In the genomic region with DNA sequence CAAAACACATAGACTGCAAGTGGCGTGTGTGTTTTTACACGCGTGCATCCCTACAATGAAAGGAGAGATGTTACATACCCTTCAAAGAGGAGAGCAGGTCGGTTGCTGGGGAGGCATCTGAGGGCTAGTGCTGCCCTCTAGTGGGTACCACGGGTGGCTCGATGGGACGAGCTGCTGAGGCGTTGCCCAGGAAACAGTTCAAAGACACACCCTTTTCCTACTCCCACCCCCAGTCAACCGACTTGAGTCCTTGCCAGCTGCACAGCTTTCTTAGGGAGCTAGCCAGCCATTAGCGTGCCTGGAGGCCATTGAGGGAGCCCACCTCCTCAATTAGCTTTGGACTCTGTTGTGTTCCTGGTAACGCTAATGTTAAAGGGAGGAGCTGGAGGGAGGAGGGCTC, we compare ENCODE assay signal across 8 mouse cellular contexts. TPM values are rescaled to one million over a fixed set of nuclear protein-coding genes. Genes with fewer than 3 reads are reported as not detected.
DNase-seq lines count a peak whose midpoint lies in the region; ATAC-seq and TF ChIP-seq lines count a peak whose summit lies in the region.

No protein-coding gene starts in this region.

- intact Hi-C loops in heart, postnatal 36 days (cut with DNase I), result loop anchor here (1.0 kb wide), 3 partner anchors 32 to 95 kb away; a partner anchor contains a TSS

- H3K9me3 ChIP-seq in G1E (replicated peaks), result peaks cover 31% of the 10 kb centered on the region
- no peaks in the 10 kb centered on the region for H3K9me3 ChIP-seq in forebrain, embryonic 16.5 days (ENCODE audit: control insufficient read depth, low read length)
- H3K9me3 ChIP-seq in neural tube, embryonic 14.5 days (ENCODE audit: control insufficient read depth, low read length), result no peaks in the 10 kb centered on the region

- no peak for TF ChIP-seq POLR2A in testis, adult 2 months (IDR thresholded peaks at IDR 0.05; ENCODE audit: control insufficient read depth, low read depth, low read length)

- H3K36me3 ChIP-seq in G1E (replicated peaks), result no peaks in the 10 kb centered on the region
- no peaks in the 10 kb centered on the region for H3K36me3 ChIP-seq in forebrain, embryonic 16.5 days (ENCODE audit: control insufficient read depth, insufficient read depth)
- H3K36me3 ChIP-seq in neural tube, embryonic 14.5 days (ENCODE audit: control insufficient read depth, insufficient read depth, low read length), result no peaks in the 10 kb centered on the region
- H3K36me3 ChIP-seq in testis, adult 2 months (ENCODE audit: control insufficient read depth, insufficient read depth, low read length), result no peaks in the 10 kb centered on the region

- H3K4me3 ChIP-seq in G1E (ENCODE audit: low read depth, low read length), result peak overlapping the region; percentile 53; the same call in 1 of the 2 replicates
- peak overlapping the region; percentile 18 for H3K4me3 ChIP-seq in forebrain, embryonic 16.5 days (replicated peaks; ENCODE audit: low read length)
- no peak overlapping the region for H3K4me3 ChIP-seq in neural tube, embryonic 14.5 days (ENCODE audit: low read depth, low read length)
- peak overlapping the region; percentile 62 for H3K4me3 ChIP-seq in testis, adult 2 months (ENCODE audit: control insufficient read depth, low read depth, low read length)

- H3K4me2 ChIP-seq in forebrain, embryonic 16.5 days (ENCODE audit: low read length), result peak overlapping the region; percentile 27
- H3K4me2 ChIP-seq in neural tube, embryonic 14.5 days (ENCODE audit: low read depth, low read length), result peak overlapping the region; percentile 32

- H3K4me1 ChIP-seq in G1E (ENCODE audit: insufficient read depth, low read depth, low read length), result peaks cover 33% of the 10 kb centered on the region
- 0 out of 2 replicates have a peak, but pooled peaks cover 6% of the 10 kb centered on the region for H3K4me1 ChIP-seq in forebrain, embryonic 16.5 days (replicated peaks; ENCODE audit: control insufficient read depth, insufficient read depth, low read length)
- H3K4me1 ChIP-seq in neural tube, embryonic 14.5 days (ENCODE audit: control insufficient read depth, insufficient read depth, low read length), result no peaks in the 10 kb centered on the region
- peaks cover 5% of the 10 kb centered on the region for H3K4me1 ChIP-seq in testis, adult 2 months (ENCODE audit: control insufficient read depth, insufficient read depth, low read length)

- H3K9ac ChIP-seq in forebrain, embryonic 16.5 days (replicated peaks; ENCODE audit: low read depth, low read length), result no peak overlapping the region
- no peak overlapping the region for H3K9ac ChIP-seq in neural tube, embryonic 14.5 days (replicated peaks; ENCODE audit: low read depth, low read length)

- peak; percentile 72 for TF ChIP-seq CTCF in G1E (IDR thresholded peaks at IDR 0.05; ENCODE audit: low read depth, low read length)
- peak; percentile 94; the same call in 1 of the 2 replicates for TF ChIP-seq CTCF in testis, adult 2 months (IDR thresholded peaks at IDR 0.05; ENCODE audit: control insufficient read depth, insufficient read depth, insufficient replicate concordance, low read depth, low read length)

- 0 out of 2 replicates have a peak, but pooled peaks cover 2% of the 10 kb centered on the region for H3K27me3 ChIP-seq in G1E (ENCODE audit: insufficient read depth, low read length)
- no peaks in the 10 kb centered on the region for H3K27me3 ChIP-seq in forebrain, embryonic 16.5 days (replicated peaks; ENCODE audit: control insufficient read depth, insufficient read depth, low read length)
- H3K27me3 ChIP-seq in neural tube, embryonic 14.5 days (ENCODE audit: control insufficient read depth, insufficient read depth, low read length), result no peaks in the 10 kb centered on the region
- H3K27me3 ChIP-seq in testis, adult 2 months (ENCODE audit: control insufficient read depth, insufficient read depth, low read length), result no peaks in the 10 kb centered on the region

- peak; percentile 50 for ATAC-seq in G1E (ENCODE audit: extremely low read depth, insufficient number of reproducible peaks, low FRiP score, poor library complexity, severe bottlenecking)
- peak; percentile 90 for ATAC-seq in forebrain, embryonic 16.5 days
- ATAC-seq in neural tube, embryonic 14.5 days (ENCODE audit: low read depth), result peak; percentile 89

- 0% methylated on average over 11 of the region's 11 CpGs for WGBS in forebrain, embryonic 16.5 days
- WGBS in neural tube, embryonic 14.5 days, result 2% methylated on average over 11 of the region's 11 CpGs

- peak; percentile 50 for DNase-seq in G1E (ENCODE audit: low spot score)
- peak; percentile 55 for DNase-seq in cerebellum, adult 11-12 months
- DNase-seq in heart, postnatal 36 days, result peak; percentile 90 to 91
- DNase-seq in layer of hippocampus, adult 18-20 months (ENCODE audit: low spot score in 2 of 2), result peak; percentile 89 to 97
- peak; percentile 92 to 95 for DNase-seq in lung, adult 18-20 months

- no peak overlapping the region for H3K27ac ChIP-seq in forebrain, embryonic 16.5 days (ENCODE audit: low read length)
- H3K27ac ChIP-seq in neural tube, embryonic 14.5 days (ENCODE audit: low read depth, low read length), result no peak overlapping the region
- no peak overlapping the region for H3K27ac ChIP-seq in testis, adult 2 months (ENCODE audit: control insufficient read depth, insufficient read depth, low read depth, low read length)

RNA-seq across cellular contexts. Expression of a gene that starts 22.8 kb away (rescaled TPM):
- total RNA-seq in G1E (2014; fragmentation: Nextera tagmentation), result not detected in 2 replicates
- 0.12 TPM in 1 of 2 replicates, not detected in the other for total RNA-seq in G1E (2017)
- 0.09 TPM in 1 of 2 replicates, not detected in the other for polyA plus RNA-seq in G1E (2012)
- polyA plus RNA-seq in forebrain, embryonic 16.5 days (2015; fragmentation: Nextera tagmentation; extraction: Ambion mirVana), result 0.29 and 0.30 TPM in 2 replicates
- 1 to 10 TPM in 1 of 2 experiments, under 1 TPM in 1; 0.94 to 1.4 TPM for total RNA-seq in heart, postnatal 36 days (2021)
- under 1 TPM; 0.27 to 0.66 TPM for total RNA-seq in layer of hippocampus, adult 18-20 months (2021)
- polyA plus RNA-seq in neural tube, embryonic 14.5 days (2014; fragmentation: Nextera tagmentation; extraction: Ambion mirVana), result 0.22 and 0.64 TPM in 2 replicates
- polyA plus RNA-seq in testis, adult 2 months (2012; rRNA removed), result 8.5 and 10.4 TPM in 2 replicates

RNA-seq across cellular contexts. Expression of a gene that starts 31.8 kb away (rescaled TPM):
- total RNA-seq in G1E (2014; fragmentation: Nextera tagmentation), result 5.9 and 11.0 TPM in 2 replicates
- 34.6 and 35.3 TPM in 2 replicates for total RNA-seq in G1E (2017)
- 42.5 and 55.1 TPM in 2 replicates for polyA plus RNA-seq in G1E (2012)
- polyA plus RNA-seq in forebrain, embryonic 16.5 days (2015; fragmentation: Nextera tagmentation; extraction: Ambion mirVana), result 87.4 and 92.4 TPM in 2 replicates
- total RNA-seq in heart, postnatal 36 days (2021), result 10 to 100 TPM; 23.7 to 23.9 TPM
- 10 to 100 TPM; 53.2 to 57.5 TPM for total RNA-seq in layer of hippocampus, adult 18-20 months (2021)
- polyA plus RNA-seq in neural tube, embryonic 14.5 days (2014; fragmentation: Nextera tagmentation; extraction: Ambion mirVana), result 69.4 and 75.7 TPM in 2 replicates
- polyA plus RNA-seq in testis, adult 2 months (2012; rRNA removed), result 16.4 and 17.5 TPM in 2 replicates

RNA-seq across cellular contexts. Expression of a gene that starts 54.1 kb away (rescaled TPM):
- total RNA-seq in G1E (2014; fragmentation: Nextera tagmentation) (not detected in 2 replicates), G1E (2017) (0.11 and 0.12 TPM in 2 replicates)
- not detected in 2 replicates for polyA plus RNA-seq in G1E (2012)
- polyA plus RNA-seq in forebrain, embryonic 16.5 days (2015; fragmentation: Nextera tagmentation; extraction: Ambion mirVana), result 0.13 and 0.14 TPM in 2 replicates
- total RNA-seq in heart, postnatal 36 days (2021), result 1 to 10 TPM; 2.0 to 2.1 TPM
- under 1 TPM; 0.25 to 0.40 TPM for total RNA-seq in layer of hippocampus, adult 18-20 months (2021)
- polyA plus RNA-seq in neural tube, embryonic 14.5 days (2014; fragmentation: Nextera tagmentation; extraction: Ambion mirVana), result 0.08 and 0.28 TPM in 2 replicates
- 0.32 and 0.42 TPM in 2 replicates for polyA plus RNA-seq in testis, adult 2 months (2012; rRNA removed)
